Mouse (Mus musculus): ENCODE results near the gene Pde3a. TPM values are rescaled to one million over a fixed set of nuclear protein-coding genes. Genes with fewer than 3 reads are reported as not detected.

Gene Pde3a
- polyA plus RNA-seq, 1 experiment from 2014 or later: 7.4 TPM

- WGBS: 57% methylated on average over 15 of the region's 15 CpGs
- Histone ChIP-seq H3K36me3 (ENCODE audit: insufficient read depth) (no peaks in the 10 kb centered on the region), H3K4me1 (ENCODE audit: insufficient read depth) (no peaks in the 10 kb centered on the region), H3K4me3 (ENCODE audit: low read depth, low read length) (no peak overlapping the region), H3K27me3 (ENCODE audit: insufficient read depth, low read length) (no peaks in the 10 kb centered on the region), H3K4me2 (no peak overlapping the region), H3K27ac (ENCODE audit: low read depth) (peak overlapping the region; percentile 2; the same call in 1 of the 2 replicates), H3K9ac (no peak overlapping the region), H3K9me3 (ENCODE audit: low read depth, low read length) (no peaks in the 10 kb centered on the region)
- DNase-seq (peak; percentile 72), ATAC-seq (ENCODE audit: insufficient read depth) (no peak; the same call in 1 of the 2 replicates)
- no peak for TF ChIP-seq CTCF (IDR thresholded peaks at IDR 0.05; ENCODE audit: low read depth)
These were observed 22.0 kb upstream of the Pde3a start for GRCm38 (mm10) chr6:141226851-141227657.

- no peaks in the 10 kb centered on the region for H3K36me3 ChIP-seq (ENCODE audit: insufficient read depth)
- no peak overlapping the region for H3K27ac ChIP-seq (ENCODE audit: low read depth)
- no peak for ATAC-seq (ENCODE audit: insufficient read depth)
- H3K4me3 ChIP-seq (ENCODE audit: low read depth, low read length): no peak overlapping the region
- no peak for DNase-seq
- no peak for TF ChIP-seq CTCF (IDR thresholded peaks at IDR 0.05; ENCODE audit: low read depth)
- H3K27me3 ChIP-seq (ENCODE audit: insufficient read depth, low read length): no peaks in the 10 kb centered on the region
- no peaks in the 10 kb centered on the region for H3K9me3 ChIP-seq (ENCODE audit: low read depth, low read length)
- no peaks in the 10 kb centered on the region for H3K4me1 ChIP-seq (ENCODE audit: insufficient read depth)
- WGBS: 47% methylated on average over 3 of the region's 3 CpGs
- no peak overlapping the region for H3K9ac ChIP-seq
- no peak overlapping the region for H3K4me2 ChIP-seq
These were observed 21.4 kb upstream of the Pde3a start for GRCm38 (mm10) chr6:141227658-141228005.

- H3K27ac ChIP-seq (ENCODE audit: low read depth): no peak overlapping the region
- no peak for DNase-seq
- no peak for ATAC-seq (ENCODE audit: insufficient read depth)
- WGBS: 69% methylated on average over 6 of the region's 6 CpGs
- no peak for TF ChIP-seq CTCF (IDR thresholded peaks at IDR 0.05; ENCODE audit: low read depth)
- H3K4me2 ChIP-seq: no peak overlapping the region
- H3K36me3 ChIP-seq (ENCODE audit: insufficient read depth): no peaks in the 10 kb centered on the region
- no peak overlapping the region for H3K4me3 ChIP-seq (ENCODE audit: low read depth, low read length)
- no peaks in the 10 kb centered on the region for H3K9me3 ChIP-seq (ENCODE audit: low read depth, low read length)
- no peak overlapping the region for H3K9ac ChIP-seq
- no peaks in the 10 kb centered on the region for H3K4me1 ChIP-seq (ENCODE audit: insufficient read depth)
- H3K27me3 ChIP-seq (ENCODE audit: insufficient read depth, low read length): no peaks in the 10 kb centered on the region
These were observed 16.2 kb upstream of the Pde3a start for GRCm38 (mm10) chr6:141232756-141233382.

- no peak for TF ChIP-seq CTCF (IDR thresholded peaks at IDR 0.05; ENCODE audit: low read depth)
- ATAC-seq (ENCODE audit: insufficient read depth): no peak
These were observed 7.3 kb upstream of the Pde3a start for GRCm38 (mm10) chr6:141241809-141242208.

GRCm38 (mm10) chr6:141245089-141245488, 4.0 kb upstream of the Pde3a start:
- TF ChIP-seq CTCF (IDR thresholded peaks at IDR 0.05; ENCODE audit: low read depth): peak; percentile 12; the same call in 1 of the 2 replicates
- DNase-seq (no peak), ATAC-seq (ENCODE audit: insufficient read depth) (no peak)
- Histone ChIP-seq H3K9me3 (ENCODE audit: low read depth, low read length) (no peaks in the 10 kb centered on the region), H3K36me3 (ENCODE audit: insufficient read depth) (no peaks in the 10 kb centered on the region), H3K4me3 (ENCODE audit: low read depth, low read length) (no peak overlapping the region), H3K4me1 (ENCODE audit: insufficient read depth) (no peaks in the 10 kb centered on the region), H3K9ac (no peak overlapping the region), H3K4me2 (no peak overlapping the region), H3K27ac (ENCODE audit: low read depth) (no peak overlapping the region), H3K27me3 (ENCODE audit: insufficient read depth, low read length) (no peaks in the 10 kb centered on the region)
- WGBS: 76% methylated on average over 4 of the region's 4 CpGs

More at GRCm38 (mm10) chr6:141241809-141242208, 7.3 kb upstream of the Pde3a start:
- no peak for DNase-seq
- no peaks in the 10 kb centered on the region for H3K36me3 ChIP-seq (ENCODE audit: insufficient read depth)
- H3K4me2 ChIP-seq: no peak overlapping the region
- H3K27me3 ChIP-seq (ENCODE audit: insufficient read depth, low read length): no peaks in the 10 kb centered on the region
- no peak overlapping the region for H3K27ac ChIP-seq (ENCODE audit: low read depth)
- H3K4me1 ChIP-seq (ENCODE audit: insufficient read depth): no peaks in the 10 kb centered on the region
- 58% methylated on average over 1 of the region's 1 CpGs for WGBS
- H3K9me3 ChIP-seq (ENCODE audit: low read depth, low read length): no peaks in the 10 kb centered on the region
- no peak overlapping the region for H3K9ac ChIP-seq
- H3K4me3 ChIP-seq (ENCODE audit: low read depth, low read length): no peak overlapping the region

GRCm38 (mm10) chr6:141246391-141246790, 2.7 kb upstream of the Pde3a start:
- no peaks in the 10 kb centered on the region for H3K36me3 ChIP-seq (ENCODE audit: insufficient read depth)
- H3K27ac ChIP-seq (ENCODE audit: low read depth): no peak overlapping the region
- H3K9ac ChIP-seq: no peak overlapping the region
- no peak overlapping the region for H3K4me3 ChIP-seq (ENCODE audit: low read depth, low read length)
- no peaks in the 10 kb centered on the region for H3K27me3 ChIP-seq (ENCODE audit: insufficient read depth, low read length)
- ATAC-seq (ENCODE audit: insufficient read depth): no peak
- WGBS: 77% methylated on average over 6 of the region's 6 CpGs
- TF ChIP-seq CTCF (IDR thresholded peaks at IDR 0.05; ENCODE audit: low read depth): no peak
- DNase-seq: no peak
- H3K9me3 ChIP-seq (ENCODE audit: low read depth, low read length): no peaks in the 10 kb centered on the region
- H3K4me1 ChIP-seq (ENCODE audit: insufficient read depth): no peaks in the 10 kb centered on the region
- H3K4me2 ChIP-seq: no peak overlapping the region

- H3K9ac ChIP-seq: peak overlapping the region; percentile 81
- DNase-seq: peak; percentile 44
These were observed 988 bp upstream of the Pde3a start for GRCm38 (mm10) chr6:141248081-141248480.

More at GRCm38 (mm10) chr6:141248081-141248480, 988 bp upstream of the Pde3a start:
- Histone ChIP-seq H3K27ac (ENCODE audit: low read depth) (no peak overlapping the region), H3K4me2 (peak overlapping the region; percentile 84), H3K36me3 (ENCODE audit: insufficient read depth) (no peaks in the 10 kb centered on the region), H3K4me3 (ENCODE audit: low read depth, low read length) (peak overlapping the region; percentile 72), H3K4me1 (ENCODE audit: insufficient read depth) (no peaks in the 10 kb centered on the region), H3K27me3 (ENCODE audit: insufficient read depth, low read length) (no peaks in the 10 kb centered on the region), H3K9me3 (ENCODE audit: low read depth, low read length) (no peaks in the 10 kb centered on the region)
- no peak for ATAC-seq (ENCODE audit: insufficient read depth)
- no peak for TF ChIP-seq CTCF (IDR thresholded peaks at IDR 0.05; ENCODE audit: low read depth)
